Mouse (Mus musculus) MN1 (cell line): ENCODE measurements around the gene Wdr45.
A peak's percentile ranks its signal among the peaks of the same experiment; 100 is the strongest.
"Not testable (repeated sequence)": the region's sequence is repeated elsewhere in the genome, so short reads cannot be mapped to it uniquely, and the experiment has no call there.

ENCODE experiments used
- DNase-seq: peaks from one replicate; pipeline ENCODE4 v3.0.0-alpha.2; 2016; ENCODE audit warnings: low spot score

Wdr45 gene

GRCm38 (mm10) chrX:7714135-7714899, at the start of gene Wdr45:
Gene Wdr45, plus strand, starts transcription at chrX:7714333.
- peak; percentile 94 for DNase-seq

- no peak for DNase-seq
Observed at GRCm38 (mm10) chrX:7664791-7665190, 49.3 kb upstream of the Wdr45 start.

GRCm38 (mm10) chrX:7665739-7666502, 48.2 kb upstream of the Wdr45 start:
- DNase-seq: no peak

GRCm38 (mm10) chrX:7670390-7670881, 43.7 kb upstream of the Wdr45 start:
- DNase-seq: peak; percentile 72

GRCm38 (mm10) chrX:7670921-7671623, 43.1 kb upstream of the Wdr45 start, which contains the start of gene Plp2:
Gene Plp2, minus strand, starts transcription at chrX:7671390.
- DNase-seq: peak; percentile 53

- no peak for DNase-seq
Observed at GRCm38 (mm10) chrX:7672739-7673138, 41.4 kb upstream of the Wdr45 start.

- peak; percentile 63 for DNase-seq
Observed at GRCm38 (mm10) chrX:7673578-7674281, 40.4 kb upstream of the Wdr45 start.

GRCm38 (mm10) chrX:7674284-7675000, 39.7 kb upstream of the Wdr45 start:
- peak; percentile 52 for DNase-seq

- peak; percentile 32 for DNase-seq
Observed at GRCm38 (mm10) chrX:7675001-7675380, 39.1 kb upstream of the Wdr45 start.

- DNase-seq: no peak
Observed at GRCm38 (mm10) chrX:7678986-7679385, 35.1 kb upstream of the Wdr45 start.

- DNase-seq: peak; percentile 94
Observed at GRCm38 (mm10) chrX:7679405-7680056, 34.6 kb upstream of the Wdr45 start.

- DNase-seq: no peak
Observed at GRCm38 (mm10) chrX:7680057-7680412, 34.1 kb upstream of the Wdr45 start.

- DNase-seq: no peak
Observed at GRCm38 (mm10) chrX:7680864-7681263, 33.3 kb upstream of the Wdr45 start, which contains the start of gene Magix. Gene Magix, minus strand, starts transcription at chrX:7681251.

GRCm38 (mm10) chrX:7688321-7688720, 25.8 kb upstream of the Wdr45 start:
- DNase-seq: no peak

GRCm38 (mm10) chrX:7690486-7690885, 23.6 kb upstream of the Wdr45 start:
- no peak for DNase-seq

- DNase-seq: peak; percentile 44
Observed at GRCm38 (mm10) chrX:7692862-7693261, 21.3 kb upstream of the Wdr45 start.

- DNase-seq: no peak
Observed at GRCm38 (mm10) chrX:7696520-7696919, 17.6 kb upstream of the Wdr45 start.

GRCm38 (mm10) chrX:7696954-7697381, 17.2 kb upstream of the Wdr45 start, which contains the start of gene Gpkow:
Gene Gpkow, plus strand, starts transcription at chrX:7697131.
- peak; percentile 92 for DNase-seq

- not testable (repeated sequence) for DNase-seq
Observed at GRCm38 (mm10) chrX:7713764-7714134, 384 bp upstream of the Wdr45 start.

GRCm38 (mm10) chrX:7716058-7716457, 1.9 kb downstream of the Wdr45 start:
- not testable (repeated sequence) for DNase-seq
